Mouse (Mus musculus): ENCODE measurements around the gene Phospho1.

Gene Phospho1

GRCm38 (mm10) chr11:95812224-95812623 lies 12.1 kb upstream of the Phospho1 start:
- DNase-seq (ENCODE audit: low spot score in 2 of 2), result no peak

- no peak for DNase-seq (ENCODE audit: low spot score in 2 of 2)
These were observed 10.2 kb upstream of the Phospho1 start for GRCm38 (mm10) chr11:95814101-95814500.

- DNase-seq (ENCODE audit: low spot score in 2 of 2), result no peak
These were observed 9.4 kb upstream of the Phospho1 start for GRCm38 (mm10) chr11:95814857-95815256.

DNA sequence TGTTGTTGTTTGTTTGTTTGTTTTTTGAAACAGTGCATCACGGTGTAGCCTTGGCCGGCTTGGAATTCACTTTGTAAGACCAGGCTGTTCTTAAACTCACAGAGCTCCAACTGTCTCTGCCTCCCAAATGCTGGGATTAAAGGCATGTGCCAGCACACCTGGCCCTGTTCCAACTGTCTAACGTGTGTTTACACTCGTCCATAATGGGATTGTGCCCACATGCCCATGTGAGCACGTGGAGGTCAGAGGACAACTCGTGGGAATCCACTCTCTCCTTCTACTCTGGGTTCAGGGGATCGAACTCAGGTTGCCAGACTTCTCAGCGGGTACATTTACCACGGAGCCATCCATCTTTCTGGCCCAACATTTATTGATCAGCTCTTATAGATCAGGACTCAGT lies 8.9 kb upstream of the Phospho1 start:
- no peak for DNase-seq (ENCODE audit: low spot score in 2 of 2)

DNA sequence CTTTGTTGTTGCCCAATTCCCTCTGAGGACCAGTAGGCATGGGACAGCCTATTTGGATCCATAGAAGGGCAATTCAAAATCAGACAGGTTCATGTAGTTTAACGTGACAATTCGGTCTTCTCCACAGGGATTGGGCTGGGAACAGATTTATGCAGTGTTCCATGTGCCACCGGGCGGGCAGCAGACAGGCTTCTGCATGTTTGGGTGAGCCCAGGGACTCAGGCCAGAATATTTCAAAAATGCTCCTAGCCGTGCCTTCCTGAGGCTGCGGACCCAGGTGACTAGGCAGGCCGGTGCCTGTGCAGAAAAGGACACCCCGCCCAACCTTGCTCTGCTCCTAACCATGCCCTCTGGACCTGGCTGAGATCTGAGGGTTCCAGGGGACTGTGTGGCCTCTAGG lies 5.2 kb upstream of the Phospho1 start:
- DNase-seq (ENCODE audit: low spot score in 2 of 2), result no peak

DNA sequence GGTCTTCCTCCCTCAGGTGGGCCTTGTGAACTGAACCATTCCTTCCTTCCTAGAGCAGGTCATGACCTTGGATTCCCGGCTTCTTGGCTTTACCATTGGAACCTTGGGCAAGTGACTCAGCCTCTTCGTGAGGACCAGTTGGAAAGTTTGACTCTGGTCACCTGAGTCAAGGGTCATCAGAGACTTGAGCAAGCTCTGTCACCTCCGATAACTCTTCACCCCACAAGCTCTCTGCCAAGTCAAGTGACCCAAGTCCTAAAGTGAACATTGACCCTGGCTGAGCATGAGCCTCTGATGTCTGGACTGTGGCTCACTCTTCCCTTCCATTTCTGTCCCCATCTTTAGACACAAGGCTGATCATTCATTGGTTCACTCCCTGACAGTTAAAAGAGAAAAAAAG lies 2.8 kb upstream of the Phospho1 start:
- no peak for DNase-seq (ENCODE audit: low spot score in 2 of 2)

- DNase-seq (ENCODE audit: low spot score in 2 of 2), result no peak
These were observed 1.9 kb upstream of the Phospho1 start for GRCm38 (mm10) chr11:95822437-95822836.

- DNase-seq (ENCODE audit: low spot score in 2 of 2), result no peak
These were observed 561 bp downstream of the Phospho1 start for GRCm38 (mm10) chr11:95824877-95825243.

- no peak for DNase-seq (ENCODE audit: low spot score in 2 of 2)
These were observed 1.3 kb downstream of the Phospho1 start for GRCm38 (mm10) chr11:95825625-95826024.

- no peak for DNase-seq (ENCODE audit: low spot score in 2 of 2)
These were observed 2.2 kb downstream of the Phospho1 start for GRCm38 (mm10) chr11:95826317-95827167.

- no peak for DNase-seq (ENCODE audit: low spot score in 2 of 2)
These were observed 2.8 kb downstream of the Phospho1 start for GRCm38 (mm10) chr11:95827168-95827447.

- DNase-seq (ENCODE audit: low spot score in 2 of 2), result peak; percentile 57 to 68
These were observed 3.3 kb downstream of the Phospho1 start for GRCm38 (mm10) chr11:95827464-95828085.

DNA sequence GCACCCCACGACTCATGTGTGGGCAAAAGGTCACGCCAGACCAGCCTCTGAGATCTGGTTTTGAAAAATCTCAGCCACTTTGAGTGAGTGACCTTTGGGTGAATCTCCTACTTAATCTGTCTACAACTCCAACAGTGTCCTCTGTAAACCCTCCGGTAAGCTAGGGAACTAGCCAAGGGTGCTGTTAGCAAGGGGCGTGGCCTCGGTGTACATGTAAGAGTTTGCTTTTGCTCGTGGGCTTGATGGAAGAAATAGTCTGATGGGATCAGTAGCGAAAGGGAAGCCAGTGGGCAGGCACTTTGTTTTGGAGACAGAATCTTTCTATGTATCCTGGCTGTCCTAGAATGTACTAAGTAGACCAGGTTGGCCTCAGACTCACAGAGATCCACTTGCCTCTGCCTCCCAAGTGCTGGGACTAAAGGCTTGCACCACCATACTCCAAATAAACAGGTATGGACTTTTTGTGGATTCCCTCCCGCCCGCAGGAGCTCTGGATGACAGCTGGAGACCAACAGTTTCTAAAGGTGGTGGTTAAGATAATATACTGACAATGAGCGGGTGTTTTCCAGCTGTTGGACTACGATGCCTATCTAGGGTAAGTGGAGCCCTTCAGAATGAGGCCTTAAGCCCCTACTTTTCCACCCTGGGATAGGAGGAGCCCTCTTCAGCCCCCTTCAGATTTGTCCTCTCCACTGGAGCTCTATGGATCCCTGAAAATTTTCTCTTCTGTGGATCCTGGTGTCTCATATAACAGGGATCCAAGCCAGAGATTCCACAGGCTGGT lies 4.1 kb downstream of the Phospho1 start:
- DNase-seq (ENCODE audit: low spot score in 2 of 2), result no peak

DNA sequence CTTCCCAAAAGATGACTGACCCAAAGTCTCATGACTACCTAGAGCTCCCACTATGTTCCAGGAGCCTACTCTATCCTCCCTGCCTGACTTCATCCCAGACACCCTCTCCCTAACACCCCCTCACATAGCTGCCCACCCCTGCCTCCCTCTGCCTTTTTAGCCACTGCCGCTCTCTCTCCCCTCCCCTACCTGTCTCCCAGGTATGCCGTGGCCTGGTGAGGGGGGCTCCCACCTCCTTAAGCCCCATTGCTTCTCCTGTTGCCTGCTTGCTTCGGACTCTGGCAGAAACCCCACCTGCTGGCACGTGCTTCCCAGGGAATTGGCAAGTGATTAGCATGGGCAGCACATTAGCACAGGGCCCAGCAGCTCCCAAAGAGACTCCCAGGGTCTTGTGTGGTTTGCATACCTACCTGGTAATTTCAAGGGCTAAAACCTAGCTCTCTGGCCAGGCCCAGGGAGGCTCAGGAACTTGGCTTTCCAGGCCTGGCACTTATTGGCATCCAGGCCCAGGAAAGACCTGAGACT lies 5.3 kb downstream of the Phospho1 start:
- no peak for DNase-seq (ENCODE audit: low spot score in 2 of 2)

DNA sequence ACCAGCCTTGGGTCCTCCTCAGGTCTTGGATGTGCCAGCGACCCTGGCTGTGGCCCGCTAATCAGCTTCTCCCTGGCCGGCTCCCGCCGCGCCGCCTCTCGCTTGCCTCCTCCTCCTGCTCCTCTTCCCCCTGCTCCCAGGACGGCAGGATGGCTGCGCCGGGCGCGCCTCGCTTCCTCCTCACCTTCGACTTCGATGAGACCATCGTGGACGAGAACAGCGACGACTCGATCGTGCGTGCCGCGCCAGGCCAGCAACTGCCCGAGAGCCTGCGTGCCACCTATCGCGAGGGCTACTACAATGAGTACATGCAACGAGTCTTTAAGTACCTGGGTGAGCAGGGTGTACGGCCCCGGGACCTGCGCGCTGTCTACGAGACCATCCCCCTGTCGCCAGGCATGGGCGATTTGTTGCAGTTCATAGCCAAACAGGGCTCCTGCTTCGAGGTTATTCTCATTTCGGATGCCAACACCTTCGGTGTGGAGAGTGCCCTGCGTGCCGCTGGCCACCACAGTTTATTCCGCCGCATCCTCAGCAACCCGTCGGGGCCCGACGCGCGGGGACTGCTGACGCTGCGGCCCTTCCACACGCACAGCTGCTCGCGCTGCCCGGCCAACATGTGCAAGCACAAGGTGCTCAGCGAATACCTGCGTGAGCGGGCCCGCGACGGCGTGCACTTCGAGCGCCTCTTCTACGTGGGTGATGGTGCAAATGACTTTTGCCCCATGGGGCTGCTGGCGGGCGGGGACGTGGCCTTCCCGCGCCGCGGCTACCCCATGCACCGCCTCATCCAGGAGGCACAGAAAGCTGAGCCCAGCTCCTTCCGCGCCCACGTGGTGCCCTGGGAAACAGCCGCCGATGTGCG lies 6.3 kb downstream of the Phospho1 start:
- DNase-seq (ENCODE audit: low spot score in 2 of 2), result no peak

GRCm38 (mm10) chr11:95831276-95831619 lies 6.9 kb downstream of the Phospho1 start:
- no peak for DNase-seq (ENCODE audit: low spot score in 2 of 2)

GRCm38 (mm10) chr11:95831641-95832040 lies 7.3 kb downstream of the Phospho1 start:
- DNase-seq (ENCODE audit: low spot score in 2 of 2), result no peak

- no peak for DNase-seq (ENCODE audit: low spot score in 2 of 2)
These were observed 8.1 kb downstream of the Phospho1 start for GRCm38 (mm10) chr11:95832129-95833005.

DNA sequence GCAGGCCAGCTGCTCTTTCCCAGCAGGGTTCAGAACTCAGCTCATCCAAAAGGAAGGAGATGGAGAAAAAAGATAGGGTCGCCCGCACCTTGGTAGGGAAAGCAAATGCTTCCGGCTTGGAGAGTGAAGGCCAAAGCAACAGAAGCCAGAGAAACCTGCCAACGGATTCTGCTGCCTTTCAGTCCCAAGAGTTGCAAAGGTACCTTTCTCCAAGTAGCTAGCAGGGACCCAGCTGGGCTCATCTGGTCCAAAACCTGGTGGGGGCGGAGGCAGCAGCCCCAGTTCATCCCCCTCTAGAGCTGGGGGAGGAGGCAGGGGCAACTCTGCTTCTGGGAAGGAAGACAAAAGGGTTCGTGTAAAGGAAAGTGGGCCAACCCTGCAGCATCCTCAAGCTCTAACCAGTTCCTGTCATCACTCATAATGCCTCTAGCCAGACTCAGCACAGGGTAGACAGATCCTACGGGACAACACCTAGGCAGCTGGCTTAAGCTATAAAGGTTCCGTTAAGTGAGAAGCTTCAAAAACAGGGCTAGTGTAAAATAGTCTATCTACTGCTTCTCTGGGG lies 8.8 kb downstream of the Phospho1 start:
- no peak for DNase-seq (ENCODE audit: low spot score in 2 of 2)

GRCm38 (mm10) chr11:95833631-95834142 lies 9.4 kb downstream of the Phospho1 start:
- DNase-seq (ENCODE audit: low spot score in 2 of 2), result no peak
